Mouse (Mus musculus) ovary, adult 2 months (tissue): ENCODE results near the gene Gm20795. TPM values are rescaled to one million over a fixed set of nuclear protein-coding genes. Genes with fewer than 3 reads are reported as not detected.

ENCODE experiments used
- polyA plus RNA-seq: library from polyadenylated mRNA; depleted of rRNA; stranded (reverse); fragments of >200 nt; gene quantifications from 2 replicates; pipeline ENCODE4 v1.2.3, GENCODE M21; 2012; rRNA removed

Gene Gm20795
- not detected in 2 replicates for polyA plus RNA-seq

DNA sequence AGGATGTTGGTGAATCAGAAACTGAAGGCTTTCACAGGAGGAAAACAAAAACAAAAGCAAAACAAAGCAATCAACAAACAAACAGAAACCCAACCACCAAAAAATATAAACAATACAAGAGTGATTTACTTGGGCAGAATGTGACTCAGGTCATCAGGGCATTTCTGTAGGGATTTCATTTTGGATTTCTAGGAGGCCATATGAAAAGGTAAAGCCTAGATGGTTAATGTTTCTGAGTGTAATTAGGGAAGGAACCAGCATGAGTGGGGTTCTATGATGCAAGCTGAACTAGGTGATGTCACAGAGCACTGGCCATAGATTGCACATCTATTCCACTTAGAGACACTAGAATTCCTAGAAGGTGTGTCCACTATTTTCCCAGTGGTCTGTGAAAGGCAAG lies at the start of gene Gm20795:
Gene Gm20795 (plus strand): TSS at position 301 of the 400 bp plus-strand sequence.

GRCm38 (mm10) chrY:40775665-40776064 lies 29.0 kb upstream of the Gm20795 start, which contains the start of gene Gm21797:
TSS of gene Gm21797 (minus strand) at chrY:40775765.

Other genes with a start within 250 kb of the Gm20795 start
- gene Gm21852, start 152.9 kb upstream of the Gm20795 start, polyA plus RNA-seq: not detected in 2 replicates
- gene Gm21797, start 29.1 kb upstream of the Gm20795 start, polyA plus RNA-seq: not detected in 2 replicates